Mouse (Mus musculus) frontal cortex, postnatal 14 days (tissue): ENCODE measurements at regions not wholly inside any gene's neighbourhood (a gene's known extent, or its start where the extent isn't known, plus 50 kb on each side); places are given as distances from the start of the nearest gene placed in this dataset.

Experiments
- DNase-seq, 2 experiments: peaks; one replicate each; pipeline ENCODE4 v3.0.0; 2022; ENCODE audit warnings: low spot score in 2 of 2

DNA sequence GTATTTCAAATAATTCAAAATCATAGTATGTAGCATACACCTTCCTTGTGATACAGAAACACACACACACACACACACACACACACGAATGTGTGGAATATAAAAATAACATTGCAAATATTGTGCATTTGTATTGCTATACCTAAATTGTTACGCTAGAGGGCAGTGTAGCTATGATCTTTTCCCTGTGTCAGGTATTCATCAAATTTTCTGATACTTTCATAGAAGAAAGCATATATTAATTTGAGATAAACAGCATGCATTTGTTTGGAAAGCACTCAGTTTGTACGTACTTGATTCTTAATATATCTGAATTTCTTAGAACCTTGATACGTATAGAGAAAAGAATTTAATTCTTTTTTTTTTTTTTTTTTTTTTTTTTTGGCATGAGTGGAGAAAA lies 1700.9 kb upstream of the Sel1l start:
- no peak for DNase-seq

GRCm38 (mm10) chr12:93523465-93523864 lies 1674.5 kb upstream of the Sel1l start:
- DNase-seq, result no peak

DNA sequence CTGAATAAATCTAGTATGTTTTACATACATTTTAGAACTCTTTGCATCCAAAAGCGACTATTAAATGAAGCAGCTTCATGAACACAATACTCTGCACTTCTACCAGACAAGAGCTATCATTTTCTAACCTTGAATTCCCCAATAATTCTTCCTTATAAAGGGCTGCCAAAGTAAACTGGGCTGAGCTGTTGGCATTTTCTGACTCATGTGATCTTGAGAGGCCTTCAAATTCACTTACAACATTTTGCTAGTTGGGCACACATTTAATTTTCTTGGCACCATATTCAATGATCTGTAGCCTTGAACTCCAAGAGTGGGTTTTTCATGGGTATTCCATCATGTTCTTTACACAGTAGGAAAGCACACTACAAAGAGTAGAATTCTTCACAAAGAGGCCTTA lies 1637.4 kb upstream of the Sel1l start:
- no peak for DNase-seq

DNA sequence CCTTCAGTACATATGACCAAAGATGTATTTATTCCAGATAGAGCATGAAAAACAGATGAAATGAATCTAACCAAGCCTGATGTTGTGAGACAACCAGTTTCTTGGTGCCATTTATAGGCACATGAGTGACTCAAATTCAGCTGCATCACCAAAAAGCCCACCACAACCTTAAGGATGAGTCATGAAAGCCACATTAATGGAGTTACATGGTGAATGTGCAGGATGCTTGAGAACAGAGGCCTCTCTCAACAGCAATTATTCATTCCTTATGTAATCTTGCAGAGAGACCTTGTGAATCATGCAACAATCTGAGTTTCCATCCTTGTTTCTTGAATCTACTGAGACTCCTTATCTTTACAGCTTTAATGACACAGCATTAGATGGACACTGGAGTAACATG lies 1613.1 kb upstream of the Sel1l start:
- no peak for DNase-seq

GRCm38 (mm10) chr12:93449436-93449835 lies 1600.5 kb upstream of the Sel1l start:
- no peak for DNase-seq

- DNase-seq, result no peak
Observed at GRCm38 (mm10) chr12:93429218-93429617, 1580.3 kb upstream of the Sel1l start.

- no peak for DNase-seq
Observed at GRCm38 (mm10) chr12:93427988-93428387, 1579.0 kb upstream of the Sel1l start.

DNA sequence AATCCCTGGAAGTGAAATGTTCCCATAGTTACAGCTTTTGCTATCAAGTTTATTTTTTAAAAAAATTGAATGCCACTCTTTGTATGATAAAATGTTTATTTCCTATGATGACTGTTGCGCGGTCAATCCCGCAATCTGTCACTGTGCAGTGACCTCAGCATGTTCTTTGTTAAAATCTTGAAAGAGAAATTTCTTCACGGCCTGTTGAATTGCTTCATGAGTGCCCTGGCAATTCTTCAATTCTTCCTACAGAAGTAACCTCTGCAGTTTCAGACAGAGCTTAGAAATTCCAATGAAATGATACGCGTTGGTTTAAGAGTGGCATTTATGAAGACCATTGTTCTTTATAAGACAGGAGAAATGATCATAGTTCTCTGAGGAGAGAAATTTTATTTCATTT lies 1567.4 kb upstream of the Sel1l start:
- DNase-seq, result no peak

GRCm38 (mm10) chr12:93415791-93416190 lies 1566.8 kb upstream of the Sel1l start:
- DNase-seq, result no peak

DNA sequence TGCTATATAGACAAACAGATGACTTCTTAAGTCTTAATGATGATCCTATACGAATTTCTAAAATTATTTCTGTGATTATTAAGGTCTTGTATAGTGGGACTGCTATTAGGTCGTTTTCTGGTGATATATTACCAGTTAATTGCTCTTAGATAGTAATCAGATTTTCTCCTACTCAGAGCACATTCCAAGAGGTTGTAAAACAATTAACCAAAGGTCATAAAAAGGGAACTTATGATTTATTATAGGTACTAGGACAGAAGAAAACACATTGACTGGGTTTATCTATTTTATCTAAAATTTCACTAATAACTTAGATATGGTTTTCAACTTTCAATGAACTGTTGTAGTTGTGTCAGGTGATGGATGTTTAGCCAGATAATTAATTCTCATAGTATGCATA lies 1536.6 kb upstream of the Sel1l start:
- no peak for DNase-seq

GRCm38 (mm10) chr12:93342933-93343332 lies 1494.0 kb upstream of the Sel1l start:
- DNase-seq, result no peak

DNA sequence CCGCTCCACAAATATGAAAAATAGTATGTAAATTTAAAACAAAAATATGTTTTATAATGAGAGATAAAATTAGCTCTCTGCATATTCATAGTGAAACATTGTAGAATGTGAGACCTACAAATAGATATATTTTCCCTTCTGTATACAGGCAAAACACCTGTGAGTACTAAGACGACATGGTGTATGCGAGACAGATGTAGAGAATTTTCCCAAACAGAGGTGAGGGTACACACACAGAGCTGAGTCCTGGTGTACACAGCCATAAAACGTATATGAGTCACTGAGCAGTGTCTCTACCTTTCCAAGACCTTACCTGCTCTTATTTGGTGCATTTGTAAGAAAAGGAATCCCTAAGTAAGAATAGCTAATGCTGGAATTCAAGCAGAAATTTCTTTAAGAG lies 1493.6 kb upstream of the Sel1l start:
- no peak for DNase-seq

- DNase-seq, result no peak
Observed at GRCm38 (mm10) chr12:93335520-93335919, 1486.6 kb upstream of the Sel1l start.

- DNase-seq, result no peak
Observed at GRCm38 (mm10) chr12:93312214-93312613, 1463.3 kb upstream of the Sel1l start.

- DNase-seq, result no peak
Observed at GRCm38 (mm10) chr12:93281816-93282215, 1432.9 kb upstream of the Sel1l start.

- DNase-seq, result no peak
Observed at GRCm38 (mm10) chr12:93273652-93274051, 1424.7 kb upstream of the Sel1l start.

- DNase-seq, result no peak
Observed at GRCm38 (mm10) chr12:93230237-93230636, 1381.3 kb upstream of the Sel1l start.

- no peak for DNase-seq
Observed at GRCm38 (mm10) chr12:93226826-93227225, 1377.9 kb upstream of the Sel1l start.

- no peak for DNase-seq
Observed at GRCm38 (mm10) chr12:93221179-93221922, 1372.4 kb upstream of the Sel1l start.

- DNase-seq, result no peak
Observed at GRCm38 (mm10) chr12:93207596-93207995, 1358.6 kb upstream of the Sel1l start.

DNA sequence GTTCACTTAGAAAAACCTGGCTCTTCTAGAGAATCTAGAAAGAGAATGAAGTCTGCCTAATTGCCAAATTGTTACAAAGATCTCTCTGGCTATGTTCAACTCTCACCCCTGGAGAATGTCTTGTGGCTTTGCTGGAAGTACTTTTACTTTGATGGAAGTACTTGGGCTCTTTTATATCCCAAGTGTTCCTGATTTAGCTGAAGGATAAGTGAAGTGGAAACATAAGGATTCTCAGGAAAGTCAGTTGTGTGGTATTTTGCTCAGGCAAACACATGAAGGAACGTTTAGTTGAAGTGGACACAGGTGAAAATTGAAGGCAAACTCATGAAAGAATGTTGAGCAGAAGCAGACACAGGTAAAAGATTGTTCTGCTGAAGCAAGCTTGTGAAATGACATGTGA lies 1340.0 kb upstream of the Sel1l start:
- no peak for DNase-seq

- no peak for DNase-seq
Observed at GRCm38 (mm10) chr12:93173744-93174143, 1324.8 kb upstream of the Sel1l start.

GRCm38 (mm10) chr12:93160252-93160651 lies 1311.3 kb upstream of the Sel1l start:
- DNase-seq, result no peak

DNA sequence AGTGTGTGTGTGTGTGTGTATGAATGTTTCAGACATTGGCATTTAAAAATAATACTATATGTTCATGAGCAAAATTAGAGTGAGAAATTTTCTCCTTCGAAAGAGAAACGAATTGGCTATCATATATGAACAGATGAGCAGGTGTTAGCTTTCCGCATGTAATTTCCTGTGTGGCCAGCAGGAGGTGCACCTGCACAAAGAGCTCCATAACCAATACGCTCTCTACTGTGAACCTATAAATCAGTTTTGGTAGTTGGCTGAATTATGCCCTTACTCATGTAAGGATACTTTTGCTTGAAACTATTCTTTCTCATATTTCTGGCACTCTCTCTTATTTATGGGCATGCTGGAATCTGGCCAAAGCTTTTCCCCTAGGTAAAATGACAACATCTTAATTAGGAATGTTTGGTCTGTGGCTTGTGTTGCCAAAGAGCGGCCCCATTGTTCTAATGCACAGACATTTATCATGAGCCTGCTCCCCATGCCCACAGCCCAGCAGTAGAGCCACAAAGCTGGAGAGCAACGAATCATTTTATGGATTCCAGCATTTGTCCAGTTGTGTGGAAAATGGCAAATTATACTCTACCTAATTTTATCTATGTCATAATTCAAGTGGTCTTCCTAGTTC lies 1303.8 kb upstream of the Sel1l start:
- DNase-seq, result peak in 1 of 2 experiments; percentile 22
